Mouse (Mus musculus) G1E-ER4 (cell line): Measurements from ENCODE around the gene Tex9. TPM values are rescaled to one million over a fixed set of nuclear protein-coding genes. Genes with fewer than 3 reads are reported as not detected.
A peak's percentile ranks its signal among the peaks of the same experiment; 100 is the strongest.

Source experiments
- GATA1 ChIP-seq: IDR thresholded peaks from one replicate; pipeline ENCODE4 v1.8.0; 2012; ENCODE audit warnings: low read length, inconsistent platforms
- polyA plus RNA-seq: library from polyadenylated mRNA; stranded (reverse); fragments of >175 nt; gene quantifications from 2 replicates; pipeline ENCODE4 v1.2.3, GENCODE M21; 2012

Gene Tex9
- polyA plus RNA-seq, 1 experiment: 19.2 TPM

GRCm38 (mm10) chr9:72425300-72425850, 66.6 kb downstream of the Tex9 start:
- no peak for TF ChIP-seq GATA1

GRCm38 (mm10) chr9:72422753-72423152, 69.3 kb downstream of the Tex9 start:
- no peak for TF ChIP-seq GATA1

- TF ChIP-seq GATA1: no peak
Measured at GRCm38 (mm10) chr9:72422284-72422683, 69.7 kb downstream of the Tex9 start.

GRCm38 (mm10) chr9:72420490-72420889, 71.5 kb downstream of the Tex9 start:
- no peak for TF ChIP-seq GATA1

- TF ChIP-seq GATA1: no peak
Measured at GRCm38 (mm10) chr9:72418443-72418842, 73.6 kb downstream of the Tex9 start.

GRCm38 (mm10) chr9:72411746-72412145, 80.3 kb downstream of the Tex9 start:
- no peak for TF ChIP-seq GATA1

- TF ChIP-seq GATA1: no peak
Measured at GRCm38 (mm10) chr9:72409381-72410225, 82.4 kb downstream of the Tex9 start.

GRCm38 (mm10) chr9:72408131-72408586, 83.9 kb downstream of the Tex9 start:
- TF ChIP-seq GATA1: no peak

- TF ChIP-seq GATA1: peak; percentile 75
Measured at GRCm38 (mm10) chr9:72405882-72406638, 86.0 kb downstream of the Tex9 start.

GRCm38 (mm10) chr9:72404934-72405333, 87.1 kb downstream of the Tex9 start:
- no peak for TF ChIP-seq GATA1

GRCm38 (mm10) chr9:72404446-72404845, 87.6 kb downstream of the Tex9 start:
- no peak for TF ChIP-seq GATA1

- TF ChIP-seq GATA1: no peak
Measured at GRCm38 (mm10) chr9:72403421-72403820, 88.6 kb downstream of the Tex9 start.

Other genes starting within 250 kb of the Tex9 start
- 2.9 and 11.4 TPM in 2 replicates for gene Zfp280d, start 217.4 kb downstream of the Tex9 start, polyA plus RNA-seq
- gene Mns1, start 54.2 kb downstream of the Tex9 start, polyA plus RNA-seq: 20.7 and 32.2 TPM in 2 replicates
- 23.8 and 30.7 TPM in 2 replicates for gene Rfx7, start 40.0 kb upstream of the Tex9 start, polyA plus RNA-seq
- gene Nedd4, start 170.1 kb upstream of the Tex9 start, polyA plus RNA-seq: 159 and 283 TPM in 2 replicates